8 mouse cellular contexts compared by ENCODE assay signal in genomic region chr11:70351868-70352267, GRCm38 (mm10). TPM values are rescaled to one million over a fixed set of nuclear protein-coding genes. Genes with fewer than 3 reads are reported as not detected.
A peak's percentile ranks its signal among the peaks of the same experiment; 100 is the strongest.
DNase-seq lines count a peak whose midpoint lies in the region; ATAC-seq and TF ChIP-seq lines count a peak whose summit lies in the region.

Gene Alox15, minus strand, starts transcription at chr11:70352031.

- H3K27me3 ChIP-seq in heart, embryonic 14.5 days (ENCODE audit: control insufficient read depth, insufficient read depth, low read length): peaks cover 68% of the 10 kb centered on the region
- H3K27me3 ChIP-seq in liver, embryonic 14.5 days (ENCODE audit: control insufficient read depth, insufficient read depth, low read length): peaks cover 19% of the 10 kb centered on the region

- no peak for TF ChIP-seq EP300 in liver, embryonic 14.5 days (IDR thresholded peaks at IDR 0.05; ENCODE audit: low read depth)

- no peaks in the 10 kb centered on the region for H3K36me3 ChIP-seq in heart, embryonic 14.5 days (ENCODE audit: control insufficient read depth, insufficient read depth, low read length)
- H3K36me3 ChIP-seq in liver, embryonic 14.5 days (replicated peaks; ENCODE audit: control insufficient read depth, insufficient read depth, low read depth): no peaks in the 10 kb centered on the region

- no peak within 1 kb of the TSS for H3K9ac ChIP-seq in heart, embryonic 14.5 days (ENCODE audit: low read length)
- no peak within 1 kb of the TSS for H3K9ac ChIP-seq in liver, embryonic 14.5 days (replicated peaks)

- ATAC-seq in heart, embryonic 14.5 days (ENCODE audit: insufficient number of reproducible peaks, insufficient read depth, low FRiP score, low read depth): no peak
- ATAC-seq in liver, embryonic 14.5 days (ENCODE audit: insufficient read depth): no peak

- peak within 1 kb of the TSS; percentile 73 for H3K4me2 ChIP-seq in heart, embryonic 14.5 days (ENCODE audit: low read length)
- peak within 1 kb of the TSS; percentile 47 for H3K4me2 ChIP-seq in liver, embryonic 14.5 days (ENCODE audit: low read depth)

- H3K4me3 ChIP-seq in left cerebral cortex, adult 2 months: peak within 1 kb of the TSS; percentile 27; the same call in 1 of the 2 replicates
- H3K4me3 ChIP-seq in heart, embryonic 14.5 days (ENCODE audit: control insufficient read depth in 1 of 2, insufficient read depth in 1 of 2, low read depth in 1 of 2, low read length in 2 of 2): peak within 1 kb of the TSS; percentile 30 to 36
- H3K4me3 ChIP-seq in liver, embryonic 14.5 days (ENCODE audit: insufficient read depth in 1 of 2, low read depth in 2 of 2, low read length in 2 of 2): peak within 1 kb of the TSS; percentile 13 to 14; a peak in 1 of 4 replicates

- DNase-seq in left cerebral cortex, adult 2 months (ENCODE audit: extremely low spot score in 1 of 2, low spot score in 2 of 2): no peak
- DNase-seq in left cerebral cortex, adult 11 months (ENCODE audit: low spot score): no peak
- DNase-seq in liver, embryonic 14.5 days (ENCODE audit: low read depth in 3 of 3, low spot score in 3 of 3): peak in 1 of 3 experiments; percentile 22
- peak; percentile 15 for DNase-seq in retina, postnatal 1 day
- no peak for DNase-seq in layer of hippocampus, postnatal 10 days (ENCODE audit: low spot score in 2 of 2)
- DNase-seq in gastrocnemius, postnatal 36 days: no peak
- no peak for DNase-seq in cerebellum, adult 18-20 months

- intact Hi-C loops in left cerebral cortex, adult 2 months (cut with DNase I): no loop called here
- intact Hi-C loops in gastrocnemius, postnatal 36 days (cut with DNase I): no loop called here

- no peak within 1 kb of the TSS for H3K27ac ChIP-seq in left cerebral cortex, adult 2 months
- no peak within 1 kb of the TSS for H3K27ac ChIP-seq in heart, embryonic 14.5 days (replicated peaks in 1 of 2; ENCODE audit: control insufficient read depth in 1 of 2, insufficient read depth in 1 of 2, low read depth in 2 of 2, low read length in 2 of 2)
- no peak within 1 kb of the TSS for H3K27ac ChIP-seq in liver, embryonic 14.5 days

- H3K4me1 ChIP-seq in heart, embryonic 14.5 days (ENCODE audit: control insufficient read depth in 2 of 2, insufficient read depth in 2 of 2, low read length in 2 of 2): peaks cover 3 to 4% of the 10 kb centered on the region in 2 experiments; a peak in 2 of 4 replicates
- no peaks in the 10 kb centered on the region for H3K4me1 ChIP-seq in liver, embryonic 14.5 days (replicated peaks; ENCODE audit: control insufficient read depth in 2 of 2, insufficient read depth in 2 of 2, low read length in 1 of 2)

- under 1% methylated on average over 19 of the region's 19 CpGs for WGBS in heart, embryonic 14.5 days
- WGBS in liver, embryonic 14.5 days (ENCODE audit: insufficient replicate concordance): under 1% methylated on average over 19 of the region's 19 CpGs

- H3K9me3 ChIP-seq in heart, embryonic 14.5 days (ENCODE audit: control insufficient read depth, low read length): no peaks in the 10 kb centered on the region
- H3K9me3 ChIP-seq in liver, embryonic 14.5 days (ENCODE audit: control insufficient read depth, low read length): no peaks in the 10 kb centered on the region

- TF ChIP-seq CTCF in left cerebral cortex, adult 2 months (IDR thresholded peaks at IDR 0.05): no peak
- TF ChIP-seq CTCF in liver, embryonic 14.5 days (IDR thresholded peaks at IDR 0.05; ENCODE audit: low read depth): no peak

RNA-seq across cellular contexts. Expression of gene Alox15, which starts in this region (rescaled TPM):
- total RNA-seq in left cerebral cortex, adult 2 months (2021): not detected
- polyA plus RNA-seq in heart, embryonic 14.5 days (2014; fragmentation: Nextera tagmentation; extraction: Ambion mirVana): 0.13 TPM in 1 of 2 replicates, not detected in the other
- polyA plus RNA-seq in liver, embryonic 14.5 days (2012; rRNA removed): 0.78 and 1.3 TPM in 2 replicates
- polyA plus RNA-seq in liver, embryonic 14.5 days (2014; fragmentation: Nextera tagmentation; extraction: Ambion mirVana): 0.66 and 0.91 TPM in 2 replicates
- total RNA-seq in layer of hippocampus, postnatal 10 days (2021): not detected
- under 1 TPM in 1 of 2 experiments, not detected in 1; 0.87 TPM for total RNA-seq in gastrocnemius, postnatal 36 days (2021)
